Mouse (Mus musculus) forebrain, embryonic 12.5 days (tissue): ENCODE measurements around the gene Gm16867. TPM values are rescaled to one million over a fixed set of nuclear protein-coding genes. Genes with fewer than 3 reads are reported as not detected.
"Not testable (repeated sequence)": the region's sequence is repeated elsewhere in the genome, so short reads cannot be mapped to it uniquely, and the experiment has no call there.

Experiments
- ATAC-seq: fragments of 200-750 bp; cut with Nextera tagmentation; 2 replicates; pipeline ENCODE4 v1.8.0; 2017; ENCODE audit warnings: moderate TSS enrichment; ENCODE audit not compliant: low FRiP score
- H3K27ac ChIP-seq: fragments of 300-500 bp; sonication (generic); 2 replicates; pipeline ENCODE4 v1.5.1; 2016; ENCODE audit warnings: mild to moderate bottlenecking
- H3K27me3 ChIP-seq: fragments of 300-500 bp; sonication (generic); 2 replicates; pipeline ENCODE4 v1.6.1; 2016; ENCODE audit warnings: mild to moderate bottlenecking
- H3K36me3 ChIP-seq: fragments of 300-500 bp; sonication (generic); replicated peaks from 2 replicates; pipeline ENCODE4 v1.6.1; 2016; ENCODE audit warnings: mild to moderate bottlenecking
- H3K4me1 ChIP-seq: fragments of 300-500 bp; sonication (generic); 2 replicates; pipeline ENCODE4 v1.6.1; 2016
- H3K4me2 ChIP-seq: fragments of 300-500 bp; sonication (generic); 2 replicates; pipeline ENCODE4 v1.6.1; 2016; ENCODE audit warnings: mild to moderate bottlenecking, moderate library complexity
- H3K4me3 ChIP-seq: fragments of 300-500 bp; sonication (generic); replicated peaks from 2 replicates; pipeline ENCODE4 v1.5.1; 2016; ENCODE audit warnings: mild to moderate bottlenecking
- H3K9ac ChIP-seq: fragments of 300-500 bp; sonication (generic); 2 replicates; pipeline ENCODE4 v1.6.1; 2016; ENCODE audit warnings: mild to moderate bottlenecking
- H3K9me3 ChIP-seq: fragments of 300-500 bp; sonication (generic); 2 replicates; pipeline ENCODE4 v1.6.1; 2016
- WGBS: fragments of 180-500 bp; shearing (Covaris S2); methylation state at CpG from one replicate; pipeline ENCODE4 v1.1.7; 2016; 5-methylcytosine and 5-hydroxymethylcytosine counted together
- polyA plus RNA-seq: library from polyadenylated mRNA; unstranded; fragments of >200 nt; fragmentation: Nextera tagmentation; extraction: Ambion mirVana; gene quantifications from 2 replicates; pipeline ENCODE4 v1.2.1, GENCODE M21; 2016

Gm16867 gene
- polyA plus RNA-seq, 1 experiment from 2014 or later, result not detected

DNA sequence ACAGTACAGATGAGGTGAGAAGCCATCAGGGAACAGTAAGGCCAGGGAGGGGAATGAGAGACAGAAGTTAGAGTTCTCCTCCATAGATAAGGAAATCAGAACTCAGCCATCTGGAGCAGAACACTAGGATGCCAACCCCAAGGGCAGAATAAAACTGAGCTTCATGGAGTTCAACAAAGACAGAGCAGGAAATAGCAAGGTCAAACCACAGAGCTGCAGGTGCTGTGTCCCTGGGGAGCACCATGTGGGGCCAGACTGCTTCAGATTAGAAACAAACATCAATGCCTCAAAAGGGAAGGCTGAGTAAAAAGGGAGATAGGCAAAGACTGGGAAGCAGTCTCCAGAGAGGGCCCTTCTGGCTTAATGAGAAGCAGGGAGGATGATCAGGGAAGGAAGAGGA, 6.9 kb downstream of the Gm16867 start:
- not testable (repeated sequence) for H3K27ac ChIP-seq, H3K27me3 ChIP-seq, H3K4me3 ChIP-seq, H3K9ac ChIP-seq, H3K9me3 ChIP-seq, ATAC-seq, H3K4me1 ChIP-seq, H3K36me3 ChIP-seq, H3K4me2 ChIP-seq

DNA sequence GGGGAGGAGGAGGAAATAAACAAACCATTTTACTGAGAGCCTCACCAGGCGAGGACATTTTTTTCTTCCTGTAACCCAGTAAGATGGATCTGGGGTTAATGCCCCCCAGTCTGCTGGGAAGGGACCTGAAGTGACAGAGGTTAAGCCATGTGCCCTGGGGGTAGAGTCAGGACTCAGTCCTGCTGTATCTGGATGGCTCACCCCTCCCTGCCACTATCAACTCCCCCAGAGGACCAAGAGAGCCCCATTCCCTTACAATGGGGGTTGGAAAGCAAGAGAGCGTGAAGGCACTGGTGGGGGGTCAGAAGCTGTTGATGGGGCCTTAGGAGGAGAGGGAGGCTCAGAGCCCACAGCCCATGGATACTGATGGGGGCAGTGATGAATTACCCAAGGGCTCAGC, 8.2 kb downstream of the Gm16867 start:
- H3K27me3 ChIP-seq, ATAC-seq, H3K4me2 ChIP-seq, H3K9me3 ChIP-seq, H3K4me3 ChIP-seq, H3K9ac ChIP-seq, H3K4me1 ChIP-seq, H3K27ac ChIP-seq, H3K36me3 ChIP-seq: not testable (repeated sequence)
- no CpG with 5 or more reads among the region's 2 CpGs for WGBS

DNA sequence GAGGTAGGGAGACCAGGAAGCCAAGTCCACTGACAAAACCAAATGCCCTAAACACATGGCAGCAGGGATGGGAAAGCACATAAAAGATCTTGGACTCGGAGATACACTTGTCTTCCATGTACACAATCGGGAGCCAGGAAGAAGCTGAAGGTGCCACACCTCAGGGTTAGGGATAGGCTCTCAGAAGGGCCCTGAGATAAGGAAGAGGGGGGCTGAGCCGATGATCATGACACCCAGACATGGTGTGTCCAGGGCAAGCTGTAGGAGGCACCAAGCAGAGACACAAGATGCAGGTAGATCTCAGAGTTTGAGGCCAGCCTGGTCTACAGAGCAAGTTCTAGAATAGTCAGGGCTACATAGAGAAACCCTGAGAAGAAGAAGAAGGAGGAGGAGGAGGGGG, 8.6 kb downstream of the Gm16867 start:
- not testable (repeated sequence) for H3K4me3 ChIP-seq, H3K4me2 ChIP-seq, H3K27me3 ChIP-seq, H3K27ac ChIP-seq, H3K9me3 ChIP-seq, H3K36me3 ChIP-seq, H3K4me1 ChIP-seq, H3K9ac ChIP-seq, ATAC-seq
- WGBS, result no CpG with 5 or more reads among the region's 3 CpGs

DNA sequence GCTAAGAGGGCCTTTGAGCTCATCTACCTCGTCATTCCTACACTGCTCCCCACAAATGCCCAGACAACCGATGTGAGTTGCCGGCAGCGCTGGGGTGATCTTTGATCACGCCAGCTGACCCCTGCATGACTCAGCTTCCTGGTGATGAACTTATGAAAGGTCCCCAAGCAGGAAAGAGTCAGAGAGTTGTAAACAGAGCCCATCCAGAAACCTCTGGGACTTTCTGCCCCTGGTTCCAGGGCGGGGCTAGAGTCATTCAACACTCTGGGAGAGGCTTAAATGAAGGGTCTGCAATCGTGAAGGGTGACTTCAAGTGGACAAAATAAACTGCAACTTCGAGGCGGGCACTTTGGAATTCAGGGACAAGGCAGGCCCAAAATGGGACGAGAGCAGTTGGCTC, 15.2 kb downstream of the Gm16867 start:
- ATAC-seq, H3K4me2 ChIP-seq: not testable (repeated sequence)
- no CpG with 5 or more reads among the region's 10 CpGs for WGBS

DNA sequence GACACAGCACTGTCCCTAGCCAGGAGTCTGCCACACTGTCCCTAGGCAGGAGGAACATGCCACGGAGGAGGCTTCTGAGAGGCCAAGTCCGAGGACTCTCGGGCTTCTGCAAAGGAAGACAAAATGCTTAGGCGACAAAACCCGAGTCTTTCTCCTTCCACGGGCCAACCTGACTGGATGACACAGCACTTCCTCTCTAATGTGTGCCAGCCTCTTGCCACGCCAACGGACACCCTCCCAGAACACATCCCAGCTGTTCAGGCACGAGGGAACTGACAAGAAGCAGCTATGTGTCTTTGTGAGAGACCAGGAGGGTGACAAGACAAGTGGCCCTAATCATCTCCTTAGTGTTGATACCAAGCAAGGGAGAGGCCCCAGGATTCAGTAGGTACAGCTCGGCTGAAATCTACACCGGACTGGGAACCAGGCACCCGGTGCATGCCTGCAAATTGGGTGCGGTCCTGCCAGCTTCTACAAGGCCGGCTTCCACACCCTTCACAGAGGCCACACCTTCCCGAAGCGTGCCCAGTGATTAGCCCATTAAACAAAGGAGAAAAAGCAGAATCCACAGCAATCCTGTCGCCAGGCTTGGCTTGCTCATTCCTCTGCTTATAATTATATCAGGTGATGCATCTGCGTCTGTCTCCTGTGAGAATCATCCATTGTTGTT, 17.6 kb downstream of the Gm16867 start:
- not testable (repeated sequence) for H3K27ac ChIP-seq, H3K36me3 ChIP-seq, H3K9ac ChIP-seq, H3K4me1 ChIP-seq, H3K4me3 ChIP-seq, H3K4me2 ChIP-seq, ATAC-seq, H3K27me3 ChIP-seq, H3K9me3 ChIP-seq
- no CpG with 5 or more reads among the region's 18 CpGs for WGBS

More for the DNA sequence above, 15.2 kb downstream of the Gm16867 start:
- not testable (repeated sequence) for H3K36me3 ChIP-seq, H3K9ac ChIP-seq, H3K27me3 ChIP-seq, H3K27ac ChIP-seq, H3K4me3 ChIP-seq, H3K9me3 ChIP-seq, H3K4me1 ChIP-seq

DNA sequence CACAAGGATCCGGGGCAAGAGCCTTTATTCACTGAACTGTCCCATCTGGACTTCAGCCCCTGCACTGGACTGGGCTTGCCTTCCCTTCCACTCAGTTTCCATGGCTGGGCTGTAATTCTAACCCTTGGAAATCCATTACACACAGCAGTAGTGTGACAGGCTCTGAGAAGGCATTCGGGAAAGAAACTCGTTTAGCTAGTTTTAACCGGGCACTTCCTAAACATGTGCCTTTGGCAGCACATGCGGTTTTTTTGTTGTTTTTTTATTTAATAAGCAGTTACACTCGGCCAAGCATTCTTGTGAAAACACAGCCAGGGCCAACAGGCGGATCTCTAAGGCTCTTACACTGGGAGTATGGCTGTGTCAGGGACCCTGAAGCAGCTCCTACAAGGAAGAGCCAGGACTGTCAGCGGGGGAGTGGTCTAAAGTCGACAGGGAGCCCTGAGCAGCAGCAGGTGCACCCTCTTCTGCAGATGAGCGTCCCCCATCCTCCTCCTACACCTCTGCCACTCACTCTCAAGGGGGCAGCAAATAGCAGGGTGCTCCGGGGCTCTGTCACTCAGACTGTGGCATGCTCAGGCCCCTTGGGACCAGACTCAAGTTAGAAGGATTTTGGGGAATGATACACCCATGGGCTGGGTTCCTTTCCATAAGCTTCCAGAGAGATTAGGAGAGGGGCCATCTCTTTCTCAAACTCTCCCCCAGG, 29.1 kb downstream of the Gm16867 start:
- H3K27me3 ChIP-seq, H3K36me3 ChIP-seq, H3K9me3 ChIP-seq, H3K9ac ChIP-seq, H3K4me1 ChIP-seq, H3K4me2 ChIP-seq, H3K4me3 ChIP-seq, H3K27ac ChIP-seq, ATAC-seq: not testable (repeated sequence)
- WGBS, result no CpG with 5 or more reads among the region's 11 CpGs

DNA sequence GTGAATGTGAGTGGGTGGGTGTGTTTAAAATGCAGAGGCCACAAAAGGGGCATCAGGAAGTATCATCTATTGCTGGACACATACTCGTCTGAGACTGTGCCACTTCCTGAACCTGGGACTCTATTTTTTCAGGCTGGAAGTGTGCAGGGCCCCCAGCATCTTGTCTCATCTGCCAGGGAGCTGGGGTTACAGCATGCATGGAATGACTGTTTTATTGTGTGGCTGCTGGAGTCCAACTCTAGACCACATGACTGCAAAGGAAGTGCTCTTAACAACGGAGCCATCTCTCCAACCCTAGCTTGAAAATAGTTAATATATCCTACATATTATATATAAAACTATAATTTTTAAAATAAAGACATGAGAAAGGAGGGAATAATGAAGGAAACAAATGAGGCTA, 29.8 kb downstream of the Gm16867 start:
- not testable (repeated sequence) for ATAC-seq
- no CpG with 5 or more reads among the region's 2 CpGs for WGBS

DNA sequence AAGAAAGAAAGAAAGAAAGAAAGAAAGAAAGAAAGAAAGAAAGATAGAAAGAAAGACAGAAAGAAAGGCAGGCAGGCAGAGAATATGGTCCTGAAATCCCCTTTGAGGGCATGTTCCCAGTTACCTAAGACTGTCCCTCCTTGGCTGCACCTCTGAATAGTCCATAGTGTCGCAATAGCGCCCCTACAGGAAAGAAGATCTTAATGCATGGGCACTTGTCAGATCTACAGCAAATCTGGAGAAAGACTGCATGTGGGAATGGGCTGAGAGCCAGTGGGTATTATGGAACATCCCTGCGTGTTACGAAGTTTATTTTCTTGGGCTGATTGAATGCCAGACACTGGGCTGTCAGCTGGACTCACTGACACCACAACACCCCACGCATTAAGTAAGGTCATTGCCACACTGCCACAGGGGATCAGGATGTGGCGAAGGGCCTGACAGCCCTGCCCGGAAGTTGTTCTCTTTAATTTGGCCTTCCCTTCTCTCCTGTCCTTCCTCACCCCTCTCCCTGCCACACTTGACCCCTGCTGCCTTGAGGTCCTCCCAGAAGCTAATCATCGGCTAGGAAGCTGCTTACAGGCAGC, 32.9 kb downstream of the Gm16867 start:
- H3K9ac ChIP-seq, H3K36me3 ChIP-seq, H3K9me3 ChIP-seq, H3K27me3 ChIP-seq, H3K4me3 ChIP-seq, H3K4me2 ChIP-seq, H3K4me1 ChIP-seq, H3K27ac ChIP-seq, ATAC-seq: not testable (repeated sequence)
- WGBS, result no CpG with 5 or more reads among the region's 8 CpGs

More for the DNA sequence above, 29.8 kb downstream of the Gm16867 start:
- H3K4me1 ChIP-seq, H3K27me3 ChIP-seq, H3K36me3 ChIP-seq, H3K27ac ChIP-seq, H3K4me2 ChIP-seq, H3K9me3 ChIP-seq, H3K9ac ChIP-seq, H3K4me3 ChIP-seq: not testable (repeated sequence)

DNA sequence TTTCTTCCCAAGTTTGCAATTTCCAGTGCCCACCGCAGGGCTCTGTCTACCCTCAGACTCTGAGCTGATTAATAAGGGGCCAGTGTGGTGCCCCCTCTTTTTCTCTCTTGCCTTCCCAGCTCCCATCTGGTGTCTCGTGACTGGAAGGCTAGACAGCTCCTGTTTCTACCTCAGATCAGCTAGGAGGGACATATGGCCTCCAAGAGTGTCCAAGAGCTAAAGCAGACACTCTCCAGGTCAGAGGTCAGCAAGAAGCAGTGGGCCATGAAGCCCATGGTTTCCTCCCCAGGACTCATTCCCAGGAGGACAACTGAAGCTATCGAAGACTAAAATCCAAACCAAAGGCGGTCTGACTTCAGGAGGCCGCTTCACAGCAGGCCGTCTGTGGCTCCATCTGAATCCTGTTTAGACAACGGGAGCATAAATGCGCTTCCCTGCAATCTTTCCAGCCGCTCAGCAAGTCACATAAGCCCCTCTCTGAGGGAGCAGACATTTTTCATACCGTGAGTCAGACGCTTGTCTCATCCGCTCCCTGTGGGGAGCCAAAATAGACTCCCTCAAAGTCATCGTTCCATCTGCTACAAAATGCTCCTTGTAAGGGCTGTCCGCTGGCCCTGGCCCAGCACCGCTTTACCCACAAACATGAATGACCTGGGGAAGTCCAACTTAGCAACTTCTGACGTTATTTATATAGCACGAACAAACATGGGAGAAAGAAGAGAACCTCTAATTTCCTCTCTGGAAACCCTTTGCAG, 35.4 kb downstream of the Gm16867 start:
- WGBS, result no CpG with 5 or more reads among the region's 17 CpGs
- H3K27ac ChIP-seq, H3K9ac ChIP-seq, H3K4me2 ChIP-seq, H3K9me3 ChIP-seq, ATAC-seq, H3K27me3 ChIP-seq, H3K4me1 ChIP-seq, H3K36me3 ChIP-seq, H3K4me3 ChIP-seq: not testable (repeated sequence)

DNA sequence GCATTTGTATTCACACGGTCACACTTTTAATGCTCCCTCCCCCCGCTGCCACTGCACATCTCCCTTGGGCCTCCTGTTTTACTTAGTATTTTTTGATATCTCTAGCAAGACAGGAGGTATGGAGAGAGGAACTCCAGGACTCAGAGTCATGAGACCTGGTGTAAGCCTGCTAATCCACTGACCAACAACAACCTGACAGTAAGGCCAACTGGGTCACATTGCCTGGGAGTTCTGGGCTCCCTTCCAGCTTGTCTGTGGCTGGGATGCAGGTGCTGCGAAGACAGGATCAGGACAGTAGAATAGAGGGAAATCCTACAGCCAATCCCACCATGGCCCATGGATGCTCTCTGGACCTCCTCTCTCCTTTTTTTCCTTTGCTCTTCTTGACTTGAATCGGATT, 38.7 kb downstream of the Gm16867 start:
- H3K4me2 ChIP-seq, H3K27me3 ChIP-seq, H3K9ac ChIP-seq, H3K27ac ChIP-seq, ATAC-seq, H3K36me3 ChIP-seq, H3K4me1 ChIP-seq, H3K4me3 ChIP-seq, H3K9me3 ChIP-seq: not testable (repeated sequence)
- WGBS, result no CpG with 5 or more reads among the region's 4 CpGs

DNA sequence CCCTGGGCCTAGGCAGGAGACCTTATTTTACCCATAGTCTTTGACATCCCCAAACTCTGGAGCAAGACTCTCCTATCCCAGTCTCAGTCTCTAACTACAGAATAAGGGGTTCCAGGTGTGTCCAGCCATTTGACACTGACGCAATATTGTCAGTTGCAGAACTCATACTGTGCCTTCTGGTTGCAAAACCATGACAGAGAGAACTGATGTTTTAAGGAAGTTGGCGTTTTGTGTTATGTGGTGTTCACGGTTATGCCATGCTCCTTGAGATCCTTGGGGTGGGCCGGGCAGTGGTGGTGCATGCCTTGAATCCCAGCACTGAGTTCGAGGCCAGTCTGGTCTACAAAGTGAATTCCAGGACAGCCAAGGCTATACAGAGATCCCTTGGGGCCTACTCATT, 45.5 kb downstream of the Gm16867 start:
- not testable (repeated sequence) for H3K9me3 ChIP-seq

DNA sequence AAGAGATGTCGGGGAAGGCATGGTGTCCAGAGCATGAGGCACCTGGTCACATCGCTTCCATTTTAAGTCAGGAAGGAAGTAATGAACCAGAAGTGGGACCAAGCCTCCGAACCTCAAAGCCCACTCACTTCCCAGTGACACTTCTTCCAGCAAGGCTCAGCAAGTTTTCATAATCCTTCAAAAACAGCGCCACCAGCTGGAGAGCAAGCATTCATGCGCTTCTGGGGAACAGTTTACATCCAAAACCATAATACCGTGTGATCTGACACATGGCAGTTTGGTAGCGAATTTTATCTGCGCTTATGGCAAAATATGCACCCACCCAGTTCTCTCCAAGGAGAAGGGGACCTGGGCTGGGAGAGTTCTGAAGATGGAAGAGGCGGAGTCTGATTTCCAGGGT, 48.5 kb downstream of the Gm16867 start:
- H3K36me3 ChIP-seq, H3K4me3 ChIP-seq, H3K4me1 ChIP-seq, ATAC-seq, H3K4me2 ChIP-seq, H3K27me3 ChIP-seq, H3K9me3 ChIP-seq, H3K9ac ChIP-seq, H3K27ac ChIP-seq: not testable (repeated sequence)
- no CpG with 5 or more reads among the region's 9 CpGs for WGBS

More for the DNA sequence above, 45.5 kb downstream of the Gm16867 start:
- not testable (repeated sequence) for ATAC-seq, H3K9ac ChIP-seq, H3K4me1 ChIP-seq, H3K27ac ChIP-seq, H3K27me3 ChIP-seq, H3K36me3 ChIP-seq, H3K4me3 ChIP-seq, H3K4me2 ChIP-seq
- no CpG with 5 or more reads among the region's 5 CpGs for WGBS
